14 mouse cellular contexts compared by ENCODE assay signal in the genomic region with DNA sequence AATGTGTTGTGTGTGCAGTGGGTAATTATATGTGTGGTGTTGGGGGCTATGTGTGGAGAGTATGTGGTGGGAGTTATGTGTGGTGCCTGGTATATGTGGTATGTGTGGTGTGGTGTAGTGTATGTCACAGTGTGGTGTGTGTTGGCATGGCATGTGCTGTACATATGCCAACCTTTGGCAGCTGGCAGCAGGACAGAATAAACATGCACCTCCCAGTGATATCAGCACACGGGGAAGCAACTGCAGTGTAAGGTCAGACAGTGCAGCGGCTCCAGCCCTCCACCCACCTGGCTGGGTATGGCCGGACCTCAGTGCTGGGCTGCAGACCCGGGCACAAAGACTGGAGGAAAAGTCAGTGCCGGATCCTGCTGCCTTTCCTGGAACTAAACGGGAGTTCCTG. TPM values are rescaled to one million over a fixed set of nuclear protein-coding genes. Genes with fewer than 3 reads are reported as not detected.
DNase-seq lines count a peak whose midpoint lies in the region; ATAC-seq lines count a peak whose summit lies in the region.
"Had no signal": no experiment of that assay in that cellular context is flagged by ENCODE, and none has a peak within 500 bp of the region (broad histone marks: within the 10 kb centered on the region; RNA-seq: fewer than 3 reads in every experiment).

No protein-coding gene starts in this region.

- peak overlapping the region; percentile 54 for H3K27ac ChIP-seq in heart, embryonic 13.5 days (replicated peaks)
- 0 out of 2 replicates have a peak overlapping the region, but pooled peaks have one; percentile 30 for H3K27ac ChIP-seq in liver, embryonic 11.5 days (ENCODE audit: low read depth, low read length)
- no peak overlapping the region for H3K27ac ChIP-seq in limb, embryonic 15.5 days
- H3K27ac ChIP-seq in stomach, embryonic 15.5 days: no peak overlapping the region

- H3K9ac ChIP-seq in heart, embryonic 13.5 days: 0 out of 2 replicates have a peak overlapping the region, but pooled peaks have one; percentile 30
- H3K9ac ChIP-seq in liver, embryonic 11.5 days (ENCODE audit: low read depth, low read length): no peak overlapping the region
- no peak overlapping the region for H3K9ac ChIP-seq in limb, embryonic 15.5 days
- no peak overlapping the region for H3K9ac ChIP-seq in stomach, embryonic 15.5 days

- no peak overlapping the region for H3K4me2 ChIP-seq in heart, embryonic 13.5 days
- no peak overlapping the region for H3K4me2 ChIP-seq in liver, embryonic 11.5 days
- H3K4me2 ChIP-seq in limb, embryonic 15.5 days: no peak overlapping the region
- no peak overlapping the region for H3K4me2 ChIP-seq in stomach, embryonic 15.5 days

- ATAC-seq in heart, embryonic 13.5 days (ENCODE audit: extremely low read depth, insufficient number of reproducible peaks, low FRiP score, low TSS enrichment): no peak
- ATAC-seq in liver, embryonic 11.5 days (replicated peaks; ENCODE audit: low FRiP score): 0 out of 2 replicates have a peak, but pooled peaks have one; percentile 33
- 0 out of 2 replicates have a peak, but pooled peaks have one; percentile 10 for ATAC-seq in limb, embryonic 15.5 days (ENCODE audit: insufficient number of reproducible peaks, low FRiP score, low TSS enrichment, low read depth)
- peak; percentile 45; the same call in 1 of the 2 replicates for ATAC-seq in stomach, embryonic 15.5 days (ENCODE audit: insufficient read depth, low FRiP score, low read depth)
- ATAC-seq: hindbrain, embryonic 16.5 days had no signal

- DNase-seq in heart, adult 8-10 months (ENCODE audit: low spot score): no peak
- DNase-seq in liver, embryonic 11.5 days (ENCODE audit: low spot score): no peak
- no peak for DNase-seq in liver
- no peak for DNase-seq in right cerebral cortex, postnatal 36 days (ENCODE audit: low spot score in 2 of 2)
- DNase-seq: cerebellum, postnatal 25 days; kidney, adult 18-20 months; kidney, postnatal 14 days; layer of hippocampus, postnatal 36 days; midbrain, embryonic 14.5 days; right cerebral cortex, postnatal 14 days had no signal

- 59% methylated on average over 6 of the region's 6 CpGs for WGBS in heart, embryonic 13.5 days
- WGBS in liver, embryonic 11.5 days: 75% methylated on average over 6 of the region's 6 CpGs
- 75% methylated on average over 6 of the region's 6 CpGs for WGBS in limb, embryonic 15.5 days
- WGBS in stomach, embryonic 15.5 days: 69% methylated on average over 6 of the region's 6 CpGs

- peaks cover 16% of the 10 kb centered on the region for H3K36me3 ChIP-seq in heart, embryonic 13.5 days
- H3K36me3 ChIP-seq in liver, embryonic 11.5 days (ENCODE audit: control insufficient read depth, insufficient read depth, low read length): 0 out of 2 replicates have a peak, but pooled peaks cover 2% of the 10 kb centered on the region
- 0 out of 2 replicates have a peak, but pooled peaks cover 3% of the 10 kb centered on the region for H3K36me3 ChIP-seq in limb, embryonic 15.5 days
- no peaks in the 10 kb centered on the region for H3K36me3 ChIP-seq in stomach, embryonic 15.5 days

- no peak overlapping the region for H3K4me3 ChIP-seq in heart, embryonic 13.5 days
- no peak overlapping the region for H3K4me3 ChIP-seq in liver, embryonic 11.5 days (ENCODE audit: low read depth, low read length)
- no peak overlapping the region for H3K4me3 ChIP-seq in limb, embryonic 15.5 days
- no peak overlapping the region for H3K4me3 ChIP-seq in stomach, embryonic 15.5 days (replicated peaks)

- no peaks in the 10 kb centered on the region for H3K27me3 ChIP-seq in heart, embryonic 13.5 days (replicated peaks)
- no peaks in the 10 kb centered on the region for H3K27me3 ChIP-seq in liver, embryonic 11.5 days (replicated peaks; ENCODE audit: control insufficient read depth, insufficient read depth, low read length)
- no peaks in the 10 kb centered on the region for H3K27me3 ChIP-seq in limb, embryonic 15.5 days
- H3K27me3 ChIP-seq in stomach, embryonic 15.5 days (replicated peaks): no peaks in the 10 kb centered on the region

- no peaks in the 10 kb centered on the region for H3K9me3 ChIP-seq in heart, embryonic 13.5 days
- no peaks in the 10 kb centered on the region for H3K9me3 ChIP-seq in liver, embryonic 11.5 days (ENCODE audit: control insufficient read depth, low read length)
- H3K9me3 ChIP-seq in limb, embryonic 15.5 days: no peaks in the 10 kb centered on the region
- H3K9me3 ChIP-seq in stomach, embryonic 15.5 days: no peaks in the 10 kb centered on the region

- H3K4me1 ChIP-seq in heart, embryonic 13.5 days: peaks cover 16% of the 10 kb centered on the region
- peaks cover 21% of the 10 kb centered on the region for H3K4me1 ChIP-seq in liver, embryonic 11.5 days (replicated peaks; ENCODE audit: control insufficient read depth, insufficient read depth, low read length)
- no peaks in the 10 kb centered on the region for H3K4me1 ChIP-seq in limb, embryonic 15.5 days
- H3K4me1 ChIP-seq in stomach, embryonic 15.5 days: no peaks in the 10 kb centered on the region

RNA-seq across cellular contexts. Expression of gene Secisbp2, which starts 46.0 kb away (rescaled TPM):
- polyA plus RNA-seq in heart, embryonic 13.5 days (2015; fragmentation: Nextera tagmentation; extraction: Ambion mirVana): 22.9 and 24.7 TPM in 2 replicates
- total RNA-seq in heart, adult 8-10 months (2022): 10 to 100 TPM; 10.8 to 13.7 (median 11.3) TPM
- polyA plus RNA-seq in liver, embryonic 11.5 days (2014; fragmentation: Nextera tagmentation; extraction: Ambion mirVana): 28.3 and 36.1 TPM in 2 replicates
- 27.7 and 29.5 TPM in 2 replicates for polyA plus RNA-seq in limb, embryonic 15.5 days (2015; fragmentation: Nextera tagmentation; extraction: Ambion mirVana)
- polyA plus RNA-seq in stomach, embryonic 15.5 days (2015; fragmentation: Nextera tagmentation; extraction: Ambion mirVana): 27.1 and 27.3 TPM in 2 replicates

RNA-seq across cellular contexts. Expression of gene Cks2, which starts 52.4 kb away (rescaled TPM):
- polyA plus RNA-seq in heart, embryonic 13.5 days (2015; fragmentation: Nextera tagmentation; extraction: Ambion mirVana): 272 and 303 TPM in 2 replicates
- 1 to 10 TPM in 1 of 4 experiments, under 1 TPM in 2, not detected in 1; 0.66 to 1.1 (median 0.92) TPM for total RNA-seq in heart, adult 8-10 months (2022)
- polyA plus RNA-seq in liver, embryonic 11.5 days (2014; fragmentation: Nextera tagmentation; extraction: Ambion mirVana): 587 and 614 TPM in 2 replicates
- 220 and 247 TPM in 2 replicates for polyA plus RNA-seq in limb, embryonic 15.5 days (2015; fragmentation: Nextera tagmentation; extraction: Ambion mirVana)
- 304 and 342 TPM in 2 replicates for polyA plus RNA-seq in stomach, embryonic 15.5 days (2015; fragmentation: Nextera tagmentation; extraction: Ambion mirVana)

Comparison
In these comparisons a context has a peak if more than half of its experiments do, and no peak if none do; other contexts are left out.
1. H3K27ac ChIP-seq: peak in heart, embryonic 13.5 days (single experiment) and liver, embryonic 11.5 days (single experiment); none in limb, embryonic 15.5 days (single experiment) and stomach, embryonic 15.5 days (single experiment).